Mouse (Mus musculus): ENCODE measurements around the gene Ntan1. TPM values are rescaled to one million over a fixed set of nuclear protein-coding genes. Genes with fewer than 3 reads are reported as not detected.

The Ntan1 gene
- polyA plus RNA-seq (2021; fragmentation: Nextera tagmentation), result 179 and 187 TPM in 2 replicates
- long read RNA-seq, experiment 1, transcript Ntan1-205 (9 exons, 1,014 nt), result major isoform, 33 of 127 reads
- long read RNA-seq, experiment 1, transcript Ntan1-201 (10 exons, 1,175 nt), result minor isoform, 6 of 127 reads
- long read RNA-seq, experiment 1, partial matches to known transcripts, result 5 of 127 reads
- long read RNA-seq, experiment 1, other reads (novel, unspliced or antisense), result 82 of 127 reads
- long read RNA-seq, experiment 2, transcript Ntan1-205 (9 exons, 1,014 nt), result major isoform, 20 of 75 reads
- long read RNA-seq, experiment 2, transcript Ntan1-201 (10 exons, 1,175 nt), result minor isoform, 11 of 75 reads
- long read RNA-seq, experiment 2, partial matches to known transcripts, result 0 of 75 reads
- long read RNA-seq, experiment 2, other reads (novel, unspliced or antisense), result 43 of 75 reads

DNA sequence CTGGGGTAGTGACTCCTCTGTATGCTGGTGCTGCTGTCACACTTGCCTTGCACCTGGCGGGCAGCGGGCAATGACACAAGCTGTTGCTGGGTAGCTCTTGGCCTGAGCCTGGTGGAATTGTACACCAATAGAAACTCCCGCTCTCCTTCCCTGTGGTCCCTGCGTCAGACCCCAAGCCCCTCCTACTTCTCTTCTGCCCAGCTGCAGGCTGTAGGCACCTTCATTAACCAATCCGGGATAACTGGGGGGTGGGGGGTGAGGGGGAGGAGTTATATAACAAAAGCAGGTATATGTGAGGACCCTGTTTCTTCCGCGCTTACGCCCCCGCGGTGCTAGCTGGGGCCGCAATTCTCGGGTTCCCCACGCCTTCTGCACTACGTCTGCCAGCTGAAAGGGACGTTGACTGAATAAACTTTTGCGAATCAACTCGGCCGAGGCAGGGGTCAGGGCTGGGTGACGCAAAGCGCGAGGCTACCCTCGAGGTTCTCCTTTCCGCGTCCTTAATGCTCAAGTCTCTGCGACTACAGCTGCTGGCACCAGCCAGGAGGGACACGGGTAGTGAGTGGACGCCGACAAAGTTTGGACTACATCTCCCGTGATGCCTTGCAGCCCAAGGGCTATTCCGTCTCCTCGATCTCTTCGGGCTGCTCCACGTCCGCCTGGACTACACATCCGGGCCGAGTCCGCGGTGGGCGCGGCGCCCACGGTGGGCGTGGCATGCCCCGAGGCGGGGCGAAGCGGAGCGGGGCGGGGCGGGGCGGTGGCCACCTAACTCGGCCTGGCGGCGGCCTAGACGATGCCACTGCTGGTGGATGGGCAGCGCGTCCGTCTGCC is at the start of gene Ntan1:
Gene Ntan1 (plus strand): TSS at position 286 of the 834 bp plus-strand sequence.

DNA sequence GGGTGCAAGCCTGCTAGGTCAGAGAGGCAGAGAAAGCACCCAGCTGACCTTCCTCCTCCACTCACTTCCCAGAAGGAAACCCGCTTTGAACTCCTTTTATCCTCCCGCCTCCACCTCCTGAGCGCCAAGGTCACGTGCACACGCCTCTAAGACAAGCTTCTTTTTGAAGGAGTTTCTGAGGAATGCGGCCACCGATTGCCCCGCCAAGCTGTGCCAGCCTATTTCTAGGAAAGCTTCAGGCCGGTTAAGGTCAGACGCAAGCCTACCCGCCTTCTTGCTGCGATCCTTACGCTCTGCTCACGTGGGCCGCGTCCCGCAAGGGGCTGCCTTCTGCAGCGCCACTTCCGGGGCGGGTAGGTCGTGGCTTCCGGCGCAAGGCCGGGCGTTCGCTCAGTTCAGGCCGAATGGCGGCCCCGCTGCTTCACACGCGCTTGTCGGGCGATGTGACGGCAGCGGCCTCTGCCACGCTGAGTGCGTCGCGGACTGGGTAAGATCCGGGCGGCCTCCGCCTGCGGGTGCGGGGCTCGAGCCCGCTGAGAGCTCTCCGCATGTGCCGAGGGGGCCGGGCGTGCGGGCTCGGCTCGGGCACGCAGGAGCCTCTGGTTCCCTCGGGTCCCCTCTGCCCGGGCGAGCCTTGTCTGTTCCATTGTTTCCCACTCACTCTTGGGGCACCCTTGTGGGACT is 38.1 kb upstream of the Ntan1 start, which contains the start of gene Rrn3:
Gene Rrn3 (plus strand): TSS at position 356 of the 684 bp plus-strand sequence.

Small RNA genes lying within 50 kb of the gene (microRNA-seq; reads per million reads assigned to microRNA genes)
- gene Gm27734, result not detected

Other genes starting within 250 kb of the Ntan1 start
- gene Parn, start 150.7 kb upstream of the Ntan1 start, polyA plus RNA-seq (2021; fragmentation: Nextera tagmentation), result 11.5 and 12.8 TPM in 2 replicates
- gene Bfar, start 147.0 kb upstream of the Ntan1 start, polyA plus RNA-seq (2021; fragmentation: Nextera tagmentation), result 23.6 and 24.1 TPM in 2 replicates
- gene 3110001I22Rik, start 146.9 kb upstream of the Ntan1 start, polyA plus RNA-seq (2021; fragmentation: Nextera tagmentation), result 1.4 and 1.7 TPM in 2 replicates
- gene Pla2g10, start 87.9 kb upstream of the Ntan1 start, polyA plus RNA-seq (2021; fragmentation: Nextera tagmentation), result not detected in 2 replicates
- gene Rrn3, start 38.1 kb upstream of the Ntan1 start, polyA plus RNA-seq (2021; fragmentation: Nextera tagmentation), result 52.0 and 70.3 TPM in 2 replicates
- 39.8 and 40.4 TPM in 2 replicates for gene Pdxdc1, start 84.3 kb downstream of the Ntan1 start, polyA plus RNA-seq (2021; fragmentation: Nextera tagmentation)
- gene Mpv17l, start 84.3 kb downstream of the Ntan1 start, polyA plus RNA-seq (2021; fragmentation: Nextera tagmentation), result 61.9 and 69.1 TPM in 2 replicates
- gene 2900011O08Rik, start 167.8 kb downstream of the Ntan1 start, polyA plus RNA-seq (2021; fragmentation: Nextera tagmentation), result 137 and 158 TPM in 2 replicates
- 0.36 and 0.41 TPM in 2 replicates for gene Ifitm7, start 168.0 kb downstream of the Ntan1 start, polyA plus RNA-seq (2021; fragmentation: Nextera tagmentation)